Mouse (Mus musculus) heart, postnatal 0 days (tissue): ENCODE results near the gene Ccdc27.

Source experiments
- CTCF ChIP-seq: IDR thresholded peaks from 2 replicates; pipeline ENCODE4 v1.5.1; 2016; ENCODE audit warnings: antibody characterized with exemption, control low read depth, low read depth
- EP300 ChIP-seq: IDR thresholded peaks from 2 replicates; pipeline ENCODE4 v1.6.1; 2016; ENCODE audit warnings: antibody characterized with exemption, low read depth

- TF ChIP-seq EP300: no peak
- no peak for TF ChIP-seq CTCF
Measured at GRCm38 (mm10) chr4:154071521-154071920, 29.0 kb upstream of the Ccdc27 start.
